Mouse (Mus musculus): ENCODE measurements at regions not wholly inside any gene's neighbourhood (a gene's known extent, or its start where the extent isn't known, plus 50 kb on each side); places are given as distances from the start of the nearest gene placed in this dataset.

DNA sequence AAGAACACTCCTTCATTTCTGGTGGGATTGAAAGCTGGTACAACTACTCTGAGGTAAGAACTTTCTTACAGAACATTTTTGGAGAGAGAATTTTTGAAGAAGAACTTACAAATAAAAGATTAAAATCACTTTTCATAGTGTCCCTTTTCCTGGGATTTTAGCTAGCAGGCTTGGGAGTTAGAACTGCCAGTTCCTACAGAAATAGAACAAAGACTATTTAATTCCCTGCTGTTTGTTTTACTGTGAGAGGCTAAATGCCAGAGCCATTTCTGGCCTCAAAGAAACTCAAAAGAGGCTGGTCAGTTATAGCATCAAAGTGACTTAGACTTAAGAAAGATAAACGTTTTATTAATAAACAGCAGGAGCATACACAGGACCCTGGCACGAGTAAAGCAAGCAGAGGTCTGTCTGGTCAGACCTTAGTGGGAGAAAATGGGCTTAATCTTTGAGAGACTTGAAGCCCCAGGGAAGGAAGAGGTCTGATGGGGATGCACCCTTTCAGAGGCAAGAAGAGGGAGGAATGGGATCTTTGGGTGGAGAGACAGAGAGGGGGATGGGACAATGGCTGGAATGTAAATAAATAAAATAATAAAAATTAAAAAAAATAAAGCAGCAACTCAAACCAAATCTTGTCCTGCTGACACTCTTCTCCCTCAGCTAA is 532.1 kb downstream of the Cylc2 start:
- DNase-seq (ENCODE audit: low read depth, low spot score), result no peak

DNA sequence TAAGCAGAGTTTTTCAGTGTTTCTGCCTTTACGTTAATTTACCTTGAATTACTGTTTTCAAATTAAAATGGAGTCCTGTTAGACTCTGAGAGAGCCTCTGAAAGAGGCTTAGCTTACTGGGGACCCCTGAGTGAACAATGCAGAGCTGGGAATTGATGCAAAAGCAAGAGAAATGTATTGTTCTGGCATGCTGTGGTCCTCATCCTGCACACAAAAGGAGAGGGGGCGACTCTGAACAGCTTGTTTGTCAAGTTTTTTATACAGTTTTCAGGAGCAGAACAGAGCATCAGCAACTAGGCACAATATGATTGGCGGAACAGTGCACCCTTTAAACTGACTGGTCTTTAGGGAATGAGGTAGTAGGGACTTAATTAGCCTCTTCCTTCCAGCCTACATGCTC is 532.7 kb downstream of the Cylc2 start:
- peak; percentile 0 for DNase-seq (ENCODE audit: low read depth, low spot score)
